Comparison of ENCODE assay signal across 9 mouse cellular contexts in genomic region chr12:86905203-86905602, GRCm38 (mm10). TPM values are rescaled to one million over a fixed set of nuclear protein-coding genes. Genes with fewer than 3 reads are reported as not detected.
DNase-seq lines count a peak whose midpoint lies in the region; ATAC-seq and TF ChIP-seq lines count a peak whose summit lies in the region.
"Had no signal": no experiment of that assay in that cellular context is flagged by ENCODE, and none has a peak within 500 bp of the region (broad histone marks: within the 10 kb centered on the region; RNA-seq: fewer than 3 reads in every experiment).

No protein-coding gene starts in this region.

- intact Hi-C loops in gastrocnemius, postnatal 14 days (cut with DNase I; ENCODE audit: low total_unique reads), result no loop called here

- WGBS in hindbrain, embryonic 16.5 days, result 13% methylated on average over 4 of the region's 4 CpGs
- 4% methylated on average over 4 of the region's 4 CpGs for WGBS in hindbrain, embryonic 14.5 days

- no peak overlapping the region for H3K27ac ChIP-seq in hindbrain, embryonic 16.5 days (ENCODE audit: low read depth, low read length)
- no peak overlapping the region for H3K27ac ChIP-seq in hindbrain, embryonic 14.5 days
- H3K27ac ChIP-seq: embryonic facial prominence, embryonic 12.5 days had no signal

- no peak overlapping the region for H3K4me3 ChIP-seq in hindbrain, embryonic 16.5 days (ENCODE audit: low read length)
- H3K4me3 ChIP-seq in hindbrain, embryonic 14.5 days (replicated peaks; ENCODE audit: low read length), result no peak overlapping the region
- H3K4me3 ChIP-seq in E14TG2a.4 (replicated peaks; ENCODE audit: low read length), result peak overlapping the region; percentile 21; the same call in 1 of the 2 replicates
- H3K4me3 ChIP-seq: embryonic facial prominence, embryonic 12.5 days had no signal

- peak; percentile 92 for TF ChIP-seq CTCF in E14TG2a.4 (conservative IDR thresholded peaks at IDR 0.05; ENCODE audit: low read length)

- H3K4me1 ChIP-seq in hindbrain, embryonic 16.5 days (ENCODE audit: control insufficient read depth, insufficient read depth, low read depth, low read length), result peaks cover 3% of the 10 kb centered on the region
- H3K4me1 ChIP-seq in hindbrain, embryonic 14.5 days (replicated peaks; ENCODE audit: control insufficient read depth, insufficient read depth, low read length), result 0 out of 2 replicates have a peak, but pooled peaks cover 7% of the 10 kb centered on the region
- peaks cover 92% of the 10 kb centered on the region for H3K4me1 ChIP-seq in E14TG2a.4 (replicated peaks; ENCODE audit: low read depth, low read length)

- no peak overlapping the region for H3K4me2 ChIP-seq in hindbrain, embryonic 16.5 days (ENCODE audit: low read length)
- H3K4me2 ChIP-seq in hindbrain, embryonic 14.5 days (replicated peaks), result no peak overlapping the region
- H3K4me2 ChIP-seq: embryonic facial prominence, embryonic 12.5 days had no signal

- no peaks in the 10 kb centered on the region for H3K36me3 ChIP-seq in hindbrain, embryonic 16.5 days (ENCODE audit: control insufficient read depth, insufficient read depth, low read length)
- no peaks in the 10 kb centered on the region for H3K36me3 ChIP-seq in hindbrain, embryonic 14.5 days (replicated peaks; ENCODE audit: control insufficient read depth, insufficient read depth)
- no peaks in the 10 kb centered on the region for H3K36me3 ChIP-seq in E14TG2a.4 (ENCODE audit: insufficient read depth, low read length)
- H3K36me3 ChIP-seq: embryonic facial prominence, embryonic 12.5 days had no signal

- 0 out of 2 replicates have a peak, but pooled peaks have one; percentile 25 for ATAC-seq in hindbrain, embryonic 16.5 days
- no peak for ATAC-seq in hindbrain, embryonic 14.5 days (ENCODE audit: low FRiP score)

- H3K9me3 ChIP-seq in hindbrain, embryonic 16.5 days (ENCODE audit: control insufficient read depth, low read length), result no peaks in the 10 kb centered on the region
- no peaks in the 10 kb centered on the region for H3K9me3 ChIP-seq in hindbrain, embryonic 14.5 days (ENCODE audit: control insufficient read depth, low read length)
- H3K9me3 ChIP-seq in E14TG2a.4 (ENCODE audit: low read length), result no peaks in the 10 kb centered on the region
- H3K9me3 ChIP-seq: embryonic facial prominence, embryonic 12.5 days had no signal

- DNase-seq in hindbrain, embryonic 14.5 days (ENCODE audit: low spot score), result no peak
- peak; percentile 67 for DNase-seq in brain, adult 2 months (ENCODE audit: low read depth, low spot score)
- DNase-seq in gastrocnemius, postnatal 14 days, result peak; percentile 63
- peak; percentile 61 to 81 for DNase-seq in lung, adult 18-20 months
- DNase-seq in testis, postnatal 10 days (ENCODE audit: low spot score), result peak; percentile 71
- DNase-seq in layer of hippocampus, postnatal 36 days, result no peak

- H3K9ac ChIP-seq in hindbrain, embryonic 16.5 days (ENCODE audit: low read depth, low read length), result no peak overlapping the region
- no peak overlapping the region for H3K9ac ChIP-seq in hindbrain, embryonic 14.5 days
- H3K9ac ChIP-seq: embryonic facial prominence, embryonic 12.5 days had no signal

- H3K27me3 ChIP-seq in hindbrain, embryonic 16.5 days (replicated peaks; ENCODE audit: control insufficient read depth, insufficient read depth, low read length), result no peaks in the 10 kb centered on the region
- 0 out of 2 replicates have a peak, but pooled peaks cover 3% of the 10 kb centered on the region for H3K27me3 ChIP-seq in hindbrain, embryonic 14.5 days (ENCODE audit: control insufficient read depth, insufficient read depth, low read length)
- no peaks in the 10 kb centered on the region for H3K27me3 ChIP-seq in E14TG2a.4 (ENCODE audit: insufficient read depth, low read length)
- H3K27me3 ChIP-seq: embryonic facial prominence, embryonic 12.5 days had no signal

RNA-seq across cellular contexts. Expression of gene Irf2bpl, which starts 20.6 kb away (rescaled TPM):
- polyA plus RNA-seq in hindbrain, embryonic 16.5 days (2015; fragmentation: Nextera tagmentation; extraction: Ambion mirVana), result 49.7 and 56.6 TPM in 2 replicates
- polyA plus RNA-seq in hindbrain, embryonic 14.5 days (2014; fragmentation: Nextera tagmentation; extraction: Ambion mirVana), result 64.5 and 65.5 TPM in 2 replicates
- 10 to 100 TPM; 41.8 to 42.8 TPM for total RNA-seq in gastrocnemius, postnatal 14 days (2021)
- total RNA-seq in layer of hippocampus, postnatal 36 days (2021), result 10 to 100 TPM; 68.3 to 69.5 TPM

RNA-seq across cellular contexts. Expression of gene Cipc, which starts 41.6 kb away (rescaled TPM):
- 43.4 and 49.0 TPM in 2 replicates for polyA plus RNA-seq in hindbrain, embryonic 16.5 days (2015; fragmentation: Nextera tagmentation; extraction: Ambion mirVana)
- polyA plus RNA-seq in hindbrain, embryonic 14.5 days (2014; fragmentation: Nextera tagmentation; extraction: Ambion mirVana), result 46.8 and 52.1 TPM in 2 replicates
- 10 to 100 TPM; 20.2 to 20.3 TPM for total RNA-seq in gastrocnemius, postnatal 14 days (2021)
- 10 to 100 TPM; 66.6 to 72.9 TPM for total RNA-seq in layer of hippocampus, postnatal 36 days (2021)

Comparison
In these comparisons a context has a peak if more than half of its experiments do, and no peak if none do; other contexts are left out.
1. DNase-seq: peak in brain, adult 2 months (single experiment), gastrocnemius, postnatal 14 days (single experiment), lung, adult 18-20 months (2 of 2) and testis, postnatal 10 days (single experiment); none in hindbrain, embryonic 14.5 days (single experiment) and layer of hippocampus, postnatal 36 days (0 of 2).